Mouse (Mus musculus): ENCODE measurements at regions not wholly inside any gene's neighbourhood (a gene's known extent, or its start where the extent isn't known, plus 50 kb on each side); places are given as distances from the start of the nearest gene placed in this dataset.
A peak's percentile ranks its signal among the peaks of the same experiment; 100 is the strongest.

DNA sequence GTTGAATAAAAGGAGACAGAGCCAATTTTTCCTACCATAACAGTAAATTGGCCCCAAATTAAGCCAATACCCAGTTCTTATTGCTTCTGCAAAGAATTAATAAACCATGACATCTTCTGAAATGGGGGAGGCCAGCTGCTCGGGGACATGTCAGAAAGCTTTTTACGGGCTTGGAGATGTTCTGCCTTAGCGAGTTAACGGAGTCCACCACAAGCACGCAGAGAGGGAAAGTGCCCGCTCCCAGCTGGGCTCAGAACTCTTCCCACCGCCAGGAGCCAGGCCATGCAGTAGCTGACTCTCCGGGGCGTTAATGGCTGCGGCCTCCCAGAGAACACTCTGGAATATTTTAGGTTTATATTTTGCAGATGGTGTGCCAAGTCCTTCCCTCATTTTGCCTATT lies 106.8 kb downstream of the Cdc5l start:
- Histone ChIP-seq H3K4me2 (ENCODE audit: insufficient read depth, low read depth, poor library complexity, severe bottlenecking) (no peak overlapping the region), H3K27ac (ENCODE audit: insufficient read depth, low read depth) (no peak overlapping the region), H3K9me3 (replicated peaks; ENCODE audit: low read length) (no peaks in the 10 kb centered on the region), H3K4me3 (replicated peaks in 1 of 3; ENCODE audit: low read depth in 2 of 3, low read length in 2 of 3, poor library complexity in 1 of 3) (no peak overlapping the region), H3K27me3 (replicated peaks) (no peaks in the 10 kb centered on the region), H3K9ac (ENCODE audit: insufficient read depth, low read depth) (no peak overlapping the region), H3K36me3 (replicated peaks in 1 of 2; ENCODE audit: control insufficient read depth in 1 of 2, insufficient read depth in 1 of 2, low read length in 1 of 2) (no peaks in the 10 kb centered on the region), H3K79me2 (replicated peaks; ENCODE audit: control insufficient read depth, extremely low read depth, insufficient read depth, poor library complexity, severe bottlenecking) (no peaks in the 10 kb centered on the region), H3K4me1 (ENCODE audit: control insufficient read depth in 1 of 2, insufficient read depth in 2 of 2) (peaks cover 0 to 12% of the 10 kb centered on the region in 2 experiments; a peak in 2 of 4 replicates)
- in situ Hi-C loops (cut with MboI; ENCODE audit: low pct_ligation_motif_present, low pct_unique_long_range_greater_than_20kb, low sequenced_read_pairs) = no loop called here
- dilution Hi-C loops (cut with MboI; ENCODE audit: extremely low pct_ligation_motif_present, extremely low pct_unique_long_range_greater_than_20kb, low sequenced_read_pairs) = no loop called here
- TF ChIP-seq CHD2 (IDR thresholded peaks at IDR 0.05; ENCODE audit: low read length) (no peak), JUN (IDR thresholded peaks at IDR 0.05; ENCODE audit: insufficient read depth, low read depth, low read length) (no peak), MXI1 (IDR thresholded peaks at IDR 0.05; ENCODE audit: low read depth, low read length) (no peak), POLR2AphosphoS2 (IDR thresholded peaks at IDR 0.05; ENCODE audit: low read depth, low read length) (no peak), MEF2A (IDR thresholded peaks at IDR 0.05; ENCODE audit: borderline replicate concordance, low read depth, low read length) (no peak), ZC3H11A (IDR thresholded peaks at IDR 0.05; ENCODE audit: low read depth, low read length) (no peak), ZNF384 (IDR thresholded peaks at IDR 0.05; ENCODE audit: low read depth, low read length) (no peak), ZMIZ1 (IDR thresholded peaks at IDR 0.05; ENCODE audit: low read depth, low read length) (no peak), BHLHE40 (IDR thresholded peaks at IDR 0.05; ENCODE audit: low read depth, low read length) (no peak), MAZ (IDR thresholded peaks at IDR 0.05; ENCODE audit: low read depth, low read length) (no peak)
- DNase-seq (ENCODE audit: extremely low read depth) = no peak

DNA sequence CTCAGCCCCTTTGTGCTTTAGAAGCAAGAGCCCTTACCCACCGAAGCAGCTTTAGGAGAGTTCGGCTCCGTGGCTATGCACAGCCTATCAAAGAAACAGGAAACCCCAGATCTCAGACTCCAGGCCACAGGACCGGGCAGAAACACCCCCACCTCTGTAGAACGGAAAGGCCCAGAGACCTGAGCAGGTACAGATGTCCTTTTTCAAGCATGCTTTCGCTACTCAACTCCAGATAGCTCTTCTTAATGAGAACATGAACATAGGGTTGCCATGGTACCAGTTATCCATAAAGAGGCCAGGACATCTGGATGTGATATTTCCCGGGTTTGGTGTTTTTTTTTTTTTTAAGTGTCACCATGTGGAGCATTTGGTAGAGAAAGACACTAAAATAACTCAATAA lies 107.4 kb downstream of the Cdc5l start:
- H3K79me2 ChIP-seq (replicated peaks; ENCODE audit: control insufficient read depth, extremely low read depth, insufficient read depth, poor library complexity, severe bottlenecking) = no peaks in the 10 kb centered on the region
- in situ Hi-C loops (cut with MboI; ENCODE audit: low pct_ligation_motif_present, low pct_unique_long_range_greater_than_20kb, low sequenced_read_pairs) = no loop called here
- H3K27ac ChIP-seq (ENCODE audit: insufficient read depth, low read depth) = no peak overlapping the region
- DNase-seq (ENCODE audit: extremely low read depth) = no peak
- TF ChIP-seq E2F4 (IDR thresholded peaks at IDR 0.05; ENCODE audit: insufficient replicate concordance, low read depth, low read length) = no peak
- TF ChIP-seq JUN (IDR thresholded peaks at IDR 0.05; ENCODE audit: insufficient read depth, low read depth, low read length) = no peak
- TF ChIP-seq ZMIZ1 (IDR thresholded peaks at IDR 0.05; ENCODE audit: low read depth, low read length) = no peak
- TF ChIP-seq HCFC1 (IDR thresholded peaks at IDR 0.05; ENCODE audit: low read depth, low read length) = no peak
- no peak for TF ChIP-seq ETS1 (conservative IDR thresholded peaks at IDR 0.05; ENCODE audit: low read depth, low read length)
- dilution Hi-C loops (cut with MboI; ENCODE audit: extremely low pct_ligation_motif_present, extremely low pct_unique_long_range_greater_than_20kb, low sequenced_read_pairs) = no loop called here
- no peak overlapping the region for H3K4me2 ChIP-seq (ENCODE audit: insufficient read depth, low read depth, poor library complexity, severe bottlenecking)
- no peak overlapping the region for H3K4me3 ChIP-seq (replicated peaks in 1 of 3; ENCODE audit: low read depth in 2 of 3, low read length in 2 of 3, poor library complexity in 1 of 3)
- peaks cover 0 to 13% of the 10 kb centered on the region in 2 experiments; a peak in 2 of 4 replicates for H3K4me1 ChIP-seq (ENCODE audit: control insufficient read depth in 1 of 2, insufficient read depth in 2 of 2)
- no peak overlapping the region for H3K9ac ChIP-seq (ENCODE audit: insufficient read depth, low read depth)
- H3K9me3 ChIP-seq (replicated peaks; ENCODE audit: low read length) = no peaks in the 10 kb centered on the region
- H3K27me3 ChIP-seq (replicated peaks) = no peaks in the 10 kb centered on the region
- H3K36me3 ChIP-seq (replicated peaks in 1 of 2; ENCODE audit: control insufficient read depth in 1 of 2, insufficient read depth in 1 of 2, low read length in 1 of 2) = no peaks in the 10 kb centered on the region

DNA sequence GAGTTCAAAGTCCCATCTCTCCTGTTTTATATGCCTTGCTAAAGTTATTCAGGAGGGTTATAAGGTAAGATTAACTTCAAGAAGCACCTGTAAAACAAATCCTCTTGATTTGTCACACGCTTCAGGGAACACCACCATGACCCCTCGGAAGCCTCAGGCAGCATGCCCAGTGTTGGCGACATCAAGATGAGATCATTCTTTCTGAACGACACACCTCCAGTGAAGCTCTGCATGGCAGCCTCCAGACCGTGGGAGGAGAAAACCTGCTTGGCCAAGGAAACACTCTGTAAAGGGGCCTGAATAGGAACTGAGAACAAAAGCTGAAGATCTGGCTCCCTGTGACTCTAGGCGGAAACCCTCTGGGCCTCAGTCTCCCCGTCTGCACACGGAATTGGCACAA lies 110.7 kb downstream of the Cdc5l start:
- in situ Hi-C loops (cut with MboI; ENCODE audit: low pct_ligation_motif_present, low pct_unique_long_range_greater_than_20kb, low sequenced_read_pairs) (no loop called here), dilution Hi-C loops (cut with MboI; ENCODE audit: extremely low pct_ligation_motif_present, extremely low pct_unique_long_range_greater_than_20kb, low sequenced_read_pairs) (no loop called here)
- Histone ChIP-seq H3K9me3 (replicated peaks; ENCODE audit: low read length) (no peaks in the 10 kb centered on the region), H3K27me3 (replicated peaks) (no peaks in the 10 kb centered on the region), H3K4me2 (ENCODE audit: insufficient read depth, low read depth, poor library complexity, severe bottlenecking) (no peak overlapping the region), H3K9ac (ENCODE audit: insufficient read depth, low read depth) (no peak overlapping the region), H3K36me3 (replicated peaks in 1 of 2; ENCODE audit: control insufficient read depth in 1 of 2, insufficient read depth in 1 of 2, low read length in 1 of 2) (no peaks in the 10 kb centered on the region), H3K4me3 (replicated peaks in 1 of 3; ENCODE audit: low read depth in 2 of 3, low read length in 2 of 3, poor library complexity in 1 of 3) (no peak overlapping the region), H3K79me2 (replicated peaks; ENCODE audit: control insufficient read depth, extremely low read depth, insufficient read depth, poor library complexity, severe bottlenecking) (no peaks in the 10 kb centered on the region), H3K4me1 (ENCODE audit: control insufficient read depth in 1 of 2, insufficient read depth in 2 of 2) (peaks cover 2 to 28% of the 10 kb centered on the region in 2 experiments; a peak in 3 of 4 replicates), H3K27ac (ENCODE audit: insufficient read depth, low read depth) (no peak overlapping the region)
- peak; percentile 47 for DNase-seq (ENCODE audit: extremely low read depth)
- TF ChIP-seq CHD1 (IDR thresholded peaks at IDR 0.05; ENCODE audit: low read depth, low read length) (no peak), JUND (conservative IDR thresholded peaks at IDR 0.05; ENCODE audit: low read depth, low read length) (peak; percentile 33; the same call in 1 of the 2 replicates), ETS1 (conservative IDR thresholded peaks at IDR 0.05; ENCODE audit: low read depth, low read length) (no peak), JUN (IDR thresholded peaks at IDR 0.05; ENCODE audit: insufficient read depth, low read depth, low read length) (peak; percentile 61)
